Mouse (Mus musculus) forebrain, embryonic 10.5 days (tissue): ENCODE measurements around the gene Gramd4. TPM values are rescaled to one million over a fixed set of nuclear protein-coding genes. Genes with fewer than 3 reads are reported as not detected.
"Not testable (repeated sequence)": the region's sequence is repeated elsewhere in the genome, so short reads cannot be mapped to it uniquely, and the experiment has no call there.

ENCODE experiments used
- DNase-seq: peaks from one replicate; pipeline ENCODE4 v3.0.0-alpha.2; 2017; ENCODE audit warnings: low spot score; ENCODE audit errors: extremely low spot score
- H3K27ac ChIP-seq: fragments of 300-500 bp; sonication (generic); 2 replicates; pipeline ENCODE4 v1.5.1; 2016; ENCODE audit warnings: mild to moderate bottlenecking
- H3K27me3 ChIP-seq: fragments of 300-500 bp; sonication (generic); 2 replicates; pipeline ENCODE4 v1.6.1; 2016; ENCODE audit warnings: mild to moderate bottlenecking; ENCODE audit not compliant: poor library complexity, severe bottlenecking
- H3K36me3 ChIP-seq: fragments of 300-500 bp; sonication (generic); replicated peaks from 2 replicates; pipeline ENCODE4 v1.6.1; 2016; ENCODE audit warnings: mild to moderate bottlenecking, moderate library complexity
- H3K4me1 ChIP-seq: fragments of 300-500 bp; sonication (generic); 2 replicates; pipeline ENCODE4 v1.6.1; 2016
- H3K4me3 ChIP-seq: fragments of 300-500 bp; sonication (generic); 2 replicates; pipeline ENCODE4 v1.5.1; 2016; ENCODE audit warnings: mild to moderate bottlenecking, moderate library complexity
- H3K9me3 ChIP-seq: fragments of 300-500 bp; sonication (generic); 2 replicates; pipeline ENCODE4 v1.6.1; 2016; ENCODE audit warnings: mild to moderate bottlenecking, moderate library complexity
- WGBS: fragments of 180-500 bp; shearing (Covaris S2); methylation state at CpG from one replicate; pipeline ENCODE4 v1.1.7; 2016; 5-methylcytosine and 5-hydroxymethylcytosine counted together
- polyA plus RNA-seq: library from polyadenylated mRNA; unstranded; fragments of >200 nt; fragmentation: Nextera tagmentation; extraction: Ambion mirVana; gene quantifications from 2 replicates; pipeline ENCODE4 v1.2.1, GENCODE M21; 2016

The Gramd4 gene
- polyA plus RNA-seq, 1 experiment from 2014 or later = 16.2 TPM

GRCm38 (mm10) chr15:86178594-86178993 is 121.1 kb downstream of the Gramd4 start:
- no peak overlapping the region for H3K27ac ChIP-seq
- H3K36me3 ChIP-seq = no peaks in the 10 kb centered on the region
- DNase-seq = no peak
- peaks cover 31% of the 10 kb centered on the region for H3K4me1 ChIP-seq
- H3K9me3 ChIP-seq = no peaks in the 10 kb centered on the region
- 92% methylated on average over 6 of the region's 6 CpGs for WGBS
- H3K4me3 ChIP-seq = no peak overlapping the region
- peaks cover 4% of the 10 kb centered on the region; the same call in 1 of the 2 replicates for H3K27me3 ChIP-seq

DNA sequence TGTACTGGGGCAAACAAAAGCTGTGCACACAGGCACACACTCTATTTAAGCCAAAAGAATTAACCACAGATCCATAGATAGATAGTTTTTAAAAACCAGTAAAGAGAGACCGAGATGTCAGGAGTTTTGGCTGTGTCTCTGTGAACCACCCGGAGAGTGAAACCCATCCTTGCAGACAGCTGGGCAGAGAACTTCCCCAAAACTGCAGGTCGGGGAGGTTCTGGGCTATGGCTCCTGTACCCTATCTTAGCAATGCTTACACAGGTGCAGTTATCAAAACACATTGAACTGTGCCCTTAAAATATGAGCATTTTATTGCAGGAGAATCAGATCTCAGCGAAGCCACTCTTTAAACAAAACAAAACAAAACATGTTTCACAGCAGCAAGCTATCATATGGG is 122.9 kb downstream of the Gramd4 start:
- Histone ChIP-seq H3K27me3 (peaks cover 15% of the 10 kb centered on the region), H3K4me1 (peaks cover 27% of the 10 kb centered on the region), H3K4me3 (no peak overlapping the region), H3K36me3 (no peaks in the 10 kb centered on the region), H3K27ac (no peak overlapping the region), H3K9me3 (no peaks in the 10 kb centered on the region)
- DNase-seq = no peak
- 90% methylated on average over 4 of the region's 4 CpGs for WGBS

DNA sequence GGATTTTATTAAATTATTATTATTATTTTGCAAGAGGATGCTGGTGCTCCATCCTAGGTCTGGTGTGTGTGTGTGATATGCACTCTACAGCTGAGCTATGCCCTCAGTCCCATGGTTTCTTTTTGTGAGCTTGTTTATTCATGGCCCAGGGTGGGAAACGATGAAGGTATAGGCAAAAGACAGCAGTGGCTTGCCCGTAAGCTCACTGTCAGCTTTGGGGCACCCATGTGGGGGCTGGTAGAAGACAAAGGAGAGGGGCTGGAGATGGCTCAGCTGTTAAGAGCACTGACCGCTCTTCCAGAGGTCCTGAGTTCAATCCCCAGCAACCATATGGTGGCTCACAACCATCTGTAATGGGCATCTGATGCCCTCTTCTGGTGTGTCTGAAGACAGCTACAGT is 123.8 kb downstream of the Gramd4 start:
- H3K4me3 ChIP-seq, H3K36me3 ChIP-seq, H3K27ac ChIP-seq, DNase-seq, H3K9me3 ChIP-seq: not testable (repeated sequence)
- Histone ChIP-seq H3K27me3 (peaks cover 20% of the 10 kb centered on the region), H3K4me1 (peaks cover 35% of the 10 kb centered on the region)
- WGBS = 92% methylated on average over 3 of the region's 3 CpGs

GRCm38 (mm10) chr15:86181941-86182439 is 124.5 kb downstream of the Gramd4 start:
- H3K27ac ChIP-seq = no peak overlapping the region
- peaks cover 41% of the 10 kb centered on the region for H3K4me1 ChIP-seq
- WGBS = 64% methylated on average over 11 of the region's 11 CpGs
- DNase-seq = no peak
- H3K4me3 ChIP-seq = no peak overlapping the region
- peaks cover 27% of the 10 kb centered on the region for H3K27me3 ChIP-seq
- no peaks in the 10 kb centered on the region for H3K9me3 ChIP-seq
- no peaks in the 10 kb centered on the region for H3K36me3 ChIP-seq

GRCm38 (mm10) chr15:86182646-86183045 is 125.2 kb downstream of the Gramd4 start:
- no peaks in the 10 kb centered on the region for H3K9me3 ChIP-seq
- H3K4me1 ChIP-seq = peaks cover 41% of the 10 kb centered on the region
- DNase-seq = no peak
- H3K27me3 ChIP-seq = peaks cover 27% of the 10 kb centered on the region
- H3K36me3 ChIP-seq = no peaks in the 10 kb centered on the region
- 64% methylated on average over 13 of the region's 13 CpGs for WGBS
- no peak overlapping the region for H3K4me3 ChIP-seq
- no peak overlapping the region for H3K27ac ChIP-seq

DNA sequence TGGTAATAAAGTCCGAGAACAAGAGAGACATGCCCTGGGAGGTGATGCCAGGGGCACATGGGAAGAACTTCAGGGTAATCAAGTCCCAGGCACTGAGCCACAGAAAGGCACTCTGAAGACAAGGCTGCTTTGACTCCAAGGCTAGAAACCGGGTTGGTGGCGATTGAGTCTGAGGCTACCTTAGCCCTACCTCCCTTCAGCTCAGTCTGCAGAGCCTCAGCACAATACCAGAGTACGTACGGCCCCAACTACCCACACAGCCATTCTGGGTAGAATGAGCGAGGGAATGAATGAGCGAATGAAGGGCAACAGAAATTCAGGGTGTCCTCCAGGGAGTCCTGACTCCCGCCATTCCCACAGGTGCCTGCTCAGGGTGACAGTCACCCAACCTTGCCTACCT is 126.0 kb downstream of the Gramd4 start:
- H3K4me1 ChIP-seq = peaks cover 46% of the 10 kb centered on the region
- no peaks in the 10 kb centered on the region for H3K9me3 ChIP-seq
- H3K27me3 ChIP-seq = peaks cover 31% of the 10 kb centered on the region
- no peak overlapping the region for H3K27ac ChIP-seq
- H3K36me3 ChIP-seq = no peaks in the 10 kb centered on the region
- WGBS = 91% methylated on average over 8 of the region's 8 CpGs
- no peak for DNase-seq
- no peak overlapping the region for H3K4me3 ChIP-seq

GRCm38 (mm10) chr15:86184071-86184470 is 126.6 kb downstream of the Gramd4 start:
- Histone ChIP-seq H3K27ac (no peak overlapping the region), H3K36me3 (no peaks in the 10 kb centered on the region), H3K9me3 (no peaks in the 10 kb centered on the region), H3K27me3 (peaks cover 35% of the 10 kb centered on the region), H3K4me3 (peak overlapping the region; percentile 86), H3K4me1 (peaks cover 52% of the 10 kb centered on the region)
- no peak for DNase-seq
- 77% methylated on average over 5 of the region's 5 CpGs for WGBS

DNA sequence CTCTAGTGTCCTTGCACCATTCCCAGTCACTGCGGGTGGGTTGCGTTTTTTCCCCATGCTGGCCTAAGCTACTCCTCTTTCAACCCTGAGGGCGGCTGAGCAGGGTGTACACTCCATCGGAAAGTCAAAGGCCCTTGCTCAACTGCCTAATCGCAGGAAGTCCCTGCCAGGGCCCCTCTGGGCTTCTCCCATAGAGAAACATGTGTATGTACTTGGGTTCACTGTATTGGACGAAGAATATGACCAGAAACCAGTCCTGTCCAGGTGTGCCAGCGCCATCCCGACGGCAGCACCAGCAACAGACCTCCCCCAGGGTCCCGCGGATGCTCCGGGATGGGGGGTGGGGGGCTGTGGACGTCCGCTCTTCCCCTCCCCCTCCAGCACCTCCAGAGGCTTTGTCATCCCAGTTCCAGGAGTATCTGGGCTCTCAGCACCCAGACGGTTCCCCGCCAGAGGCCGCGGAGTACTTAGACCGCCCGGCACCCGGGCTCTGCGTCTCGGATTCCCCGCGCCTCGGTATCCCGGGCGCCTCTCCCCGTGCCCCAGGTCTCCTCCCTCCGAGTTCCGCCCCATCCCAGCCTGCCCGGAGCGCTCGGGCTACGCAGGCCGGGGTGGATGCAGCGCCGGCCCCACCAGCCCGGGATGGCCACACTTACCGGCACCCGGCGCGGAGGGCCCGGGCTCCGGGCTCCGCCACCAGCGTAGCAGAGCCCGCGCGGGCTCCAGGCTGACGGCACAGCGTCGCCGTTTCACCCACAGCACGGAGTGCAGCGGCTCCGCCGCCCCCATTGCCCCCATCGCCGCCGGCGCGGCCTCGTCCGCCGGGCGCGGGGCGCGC is 127.6 kb downstream of the Gramd4 start:
- under 1% methylated on average over 70 of the region's 70 CpGs for WGBS
- DNase-seq = peak; percentile 57
- Histone ChIP-seq H3K4me1 (peaks cover 60% of the 10 kb centered on the region), H3K9me3 (no peaks in the 10 kb centered on the region), H3K27ac (peak overlapping the region; percentile 91), H3K27me3 (peaks cover 35% of the 10 kb centered on the region), H3K4me3 (peak overlapping the region; percentile 86), H3K36me3 (no peaks in the 10 kb centered on the region)

DNA sequence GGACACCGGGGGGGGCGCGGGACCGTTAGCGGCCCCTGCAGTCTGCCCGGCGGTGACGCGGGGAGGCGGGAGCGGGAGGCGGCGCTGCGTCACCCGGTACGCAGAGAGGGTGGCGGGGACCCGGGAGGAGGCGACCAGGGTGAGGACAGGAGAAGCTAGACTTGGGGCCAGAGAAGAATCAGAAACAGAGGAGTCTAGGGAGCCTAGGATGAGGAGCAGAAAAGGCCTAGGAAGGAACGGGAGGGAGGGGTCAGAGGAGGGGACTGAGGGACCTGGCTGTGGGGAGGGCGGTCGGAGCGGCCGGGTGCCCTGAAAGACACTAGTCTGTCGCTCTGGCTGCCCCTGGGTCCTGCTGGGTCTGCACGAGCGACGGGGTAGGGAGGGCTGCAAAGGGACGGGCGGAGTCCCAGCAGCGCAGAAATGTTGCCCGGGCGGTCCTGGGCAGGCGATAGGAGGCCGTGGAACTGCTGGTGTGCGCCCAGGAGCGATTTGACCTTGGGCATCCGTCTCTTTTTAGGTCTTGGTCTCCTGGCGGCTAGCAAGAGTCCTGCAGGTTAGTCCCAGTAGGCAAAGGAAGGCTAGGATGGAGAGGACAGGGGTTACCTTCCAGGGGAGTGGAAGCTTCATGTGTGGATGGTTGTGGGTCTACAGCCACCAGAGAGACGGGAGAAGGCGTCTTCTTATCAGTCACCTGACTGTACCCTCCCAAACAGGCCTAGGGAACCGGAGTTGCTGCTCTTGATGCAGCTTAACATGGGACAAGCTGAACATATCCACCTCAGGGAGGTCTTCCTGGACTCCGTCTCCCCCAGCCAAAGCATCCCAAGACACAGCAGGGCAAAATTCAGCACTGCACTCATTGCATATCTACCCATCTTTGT is 128.4 kb downstream of the Gramd4 start, which contains the start of gene Cerk:
Gene Cerk, minus strand, starts transcription at position 453 of the 881 bp plus-strand sequence.
- H3K9me3 ChIP-seq = no peaks in the 10 kb centered on the region
- no peaks in the 10 kb centered on the region for H3K36me3 ChIP-seq
- peaks cover 35% of the 10 kb centered on the region for H3K27me3 ChIP-seq
- 4% methylated on average over 43 of the region's 43 CpGs for WGBS
- H3K4me1 ChIP-seq = peaks cover 60% of the 10 kb centered on the region
- DNase-seq = peak; percentile 63
- H3K27ac ChIP-seq = peak within 1 kb of the TSS; percentile 91
- peak within 1 kb of the TSS; percentile 86 for H3K4me3 ChIP-seq

DNA sequence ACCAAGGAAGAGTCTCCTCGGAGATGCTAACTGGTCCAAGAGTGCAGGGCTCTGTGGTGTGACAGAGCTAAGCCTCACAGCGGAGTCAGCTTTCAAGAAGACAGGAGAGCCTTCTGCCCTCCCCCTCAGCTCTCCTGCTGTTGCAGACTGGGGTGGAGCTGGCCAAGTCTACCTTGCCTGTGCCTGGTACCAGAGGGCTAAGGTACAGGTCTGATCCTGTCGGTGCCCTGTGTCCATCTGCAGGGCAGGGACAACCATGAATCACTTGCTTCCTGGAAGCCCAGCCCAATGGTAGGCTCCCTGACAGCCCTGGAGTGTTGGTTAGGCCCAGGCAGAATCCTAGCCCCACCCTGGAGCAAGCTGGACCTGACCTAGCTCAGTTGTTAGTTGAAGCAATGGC is 129.2 kb downstream of the Gramd4 start:
- H3K4me3 ChIP-seq = no peak overlapping the region; the same call in 1 of the 2 replicates
- no peak for DNase-seq

More for the DNA sequence above, 129.2 kb downstream of the Gramd4 start:
- 46% methylated on average over 3 of the region's 3 CpGs for WGBS
- Histone ChIP-seq H3K9me3 (no peaks in the 10 kb centered on the region), H3K36me3 (no peaks in the 10 kb centered on the region), H3K4me1 (peaks cover 60% of the 10 kb centered on the region), H3K27ac (no peak overlapping the region), H3K27me3 (peaks cover 35% of the 10 kb centered on the region)
